Mouse (Mus musculus) stomach, embryonic 16.5 days (tissue): ENCODE measurements around the gene Ppfibp1. TPM values are rescaled to one million over a fixed set of nuclear protein-coding genes. Genes with fewer than 3 reads are reported as not detected.

Source experiments
- ATAC-seq: fragments of 200-750 bp; cut with Nextera tagmentation; 2 replicates; pipeline ENCODE4 v1.8.0; 2017; ENCODE audit warnings: moderate number of reproducible peaks, moderate TSS enrichment; ENCODE audit not compliant: insufficient read depth, low FRiP score
- H3K27ac ChIP-seq: fragments of 300-500 bp; sonication (generic); 2 replicates; pipeline ENCODE4 v1.5.1; 2014; ENCODE audit warnings: low read length
- H3K27me3 ChIP-seq: fragments of 300-500 bp; sonication (generic); 2 replicates; pipeline ENCODE4 v1.6.1; 2014; ENCODE audit warnings: low read length, control low read depth, mixed read lengths; ENCODE audit not compliant: control insufficient read depth, insufficient read depth
- H3K36me3 ChIP-seq: fragments of 300-500 bp; sonication (generic); 2 replicates; pipeline ENCODE4 v1.6.1; 2014; ENCODE audit warnings: low read length; ENCODE audit not compliant: control insufficient read depth, insufficient read depth
- H3K4me1 ChIP-seq: fragments of 300-500 bp; sonication (generic); 2 replicates; pipeline ENCODE4 v1.6.1; 2014; ENCODE audit warnings: low read length, control low read depth, mixed read lengths; ENCODE audit not compliant: control insufficient read depth, insufficient read depth
- H3K4me2 ChIP-seq: fragments of 300-500 bp; sonication (generic); 2 replicates; pipeline ENCODE4 v1.6.1; 2014; ENCODE audit warnings: low read depth, low read length, mixed read lengths
- H3K4me3 ChIP-seq: fragments of 300-500 bp; sonication (generic); replicated peaks from 2 replicates; pipeline ENCODE4 v1.5.1; 2014; ENCODE audit warnings: mild to moderate bottlenecking, low read length
- H3K9ac ChIP-seq: fragments of 300-500 bp; sonication (generic); 2 replicates; pipeline ENCODE4 v1.6.1; 2014; ENCODE audit warnings: low read length
- H3K9me3 ChIP-seq: fragments of 300-500 bp; sonication (generic); replicated peaks from 2 replicates; pipeline ENCODE4 v1.6.1; 2016; ENCODE audit warnings: low read length, control low read depth; ENCODE audit not compliant: control insufficient read depth
- WGBS: fragments of 180-500 bp; shearing (Covaris S2); extraction: QIAGEN DNeasy Blood & Tissue Kit; methylation state at CpG from one replicate; pipeline ENCODE4 v1.1.7; 2014; 5-methylcytosine and 5-hydroxymethylcytosine counted together
- polyA plus RNA-seq: library from polyadenylated mRNA; unstranded; fragments of >200 nt; fragmentation: Nextera tagmentation; extraction: Ambion mirVana; gene quantifications from 2 replicates; pipeline ENCODE4 v1.2.1, GENCODE M21; 2015

Ppfibp1 gene
- polyA plus RNA-seq, 1 experiment from 2014 or later = 51.4 TPM

DNA sequence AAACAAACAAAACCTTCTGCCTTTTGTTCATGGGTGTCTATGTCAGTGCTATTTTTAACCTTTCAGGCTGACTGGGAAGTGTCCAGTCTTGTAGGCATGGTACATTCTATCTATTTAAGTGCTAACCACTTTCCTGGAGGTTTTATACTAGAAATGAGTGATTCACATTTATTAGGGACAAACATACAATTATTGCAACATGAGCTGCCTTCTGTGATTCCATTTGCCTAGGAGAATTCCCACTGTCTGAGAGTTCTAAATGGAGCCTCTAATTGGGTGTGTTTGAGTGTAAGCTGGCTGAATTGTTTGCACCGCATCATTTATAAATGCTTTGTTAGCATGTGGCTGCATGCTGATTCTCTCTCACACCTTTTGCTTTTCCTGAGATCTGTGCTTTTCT lies 27.5 kb downstream of the Ppfibp1 start:
- no peaks in the 10 kb centered on the region for H3K27me3 ChIP-seq
- no peak overlapping the region for H3K4me3 ChIP-seq
- no peak overlapping the region for H3K9ac ChIP-seq
- H3K36me3 ChIP-seq = no peaks in the 10 kb centered on the region
- H3K27ac ChIP-seq = no peak overlapping the region
- ATAC-seq = no peak
- H3K4me1 ChIP-seq = peaks cover 25% of the 10 kb centered on the region
- H3K9me3 ChIP-seq = no peaks in the 10 kb centered on the region
- 83% methylated on average over 1 of the region's 1 CpGs for WGBS
- H3K4me2 ChIP-seq = no peak overlapping the region

DNA sequence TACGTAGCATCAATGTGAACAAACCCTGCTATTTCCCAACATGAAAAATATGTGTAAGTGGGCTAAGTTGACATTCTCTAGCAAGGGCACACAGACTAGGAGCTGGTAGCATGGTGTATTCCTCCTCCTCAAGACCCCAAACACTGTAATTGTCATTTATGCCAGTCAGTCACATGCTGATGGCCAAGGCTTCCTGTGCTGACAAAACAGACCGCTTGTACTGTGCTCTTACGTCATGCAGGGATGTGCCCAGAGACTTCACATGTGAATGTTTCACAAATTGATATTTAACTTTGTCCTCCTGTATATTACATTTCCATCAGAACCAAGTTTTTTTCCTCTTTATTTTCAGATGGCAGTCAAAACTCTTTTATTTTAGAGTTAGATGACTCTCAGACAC lies 29.1 kb downstream of the Ppfibp1 start:
- Histone ChIP-seq H3K27ac (no peak overlapping the region), H3K4me1 (peaks cover 21% of the 10 kb centered on the region), H3K4me3 (no peak overlapping the region), H3K4me2 (no peak overlapping the region), H3K36me3 (no peaks in the 10 kb centered on the region), H3K9ac (no peak overlapping the region), H3K9me3 (no peaks in the 10 kb centered on the region), H3K27me3 (no peaks in the 10 kb centered on the region)
- WGBS = 79% methylated on average over 3 of the region's 3 CpGs
- ATAC-seq = no peak

GRCm38 (mm10) chr6:146918341-146918740 lies 30.1 kb downstream of the Ppfibp1 start:
- H3K36me3 ChIP-seq = no peaks in the 10 kb centered on the region
- no peak overlapping the region for H3K9ac ChIP-seq
- H3K4me2 ChIP-seq = no peak overlapping the region
- H3K27me3 ChIP-seq = no peaks in the 10 kb centered on the region
- no peaks in the 10 kb centered on the region for H3K9me3 ChIP-seq
- WGBS = 91% methylated on average over 6 of the region's 6 CpGs
- no peak overlapping the region for H3K27ac ChIP-seq
- H3K4me3 ChIP-seq = no peak overlapping the region
- H3K4me1 ChIP-seq = peaks cover 12% of the 10 kb centered on the region
- ATAC-seq = no peak

DNA sequence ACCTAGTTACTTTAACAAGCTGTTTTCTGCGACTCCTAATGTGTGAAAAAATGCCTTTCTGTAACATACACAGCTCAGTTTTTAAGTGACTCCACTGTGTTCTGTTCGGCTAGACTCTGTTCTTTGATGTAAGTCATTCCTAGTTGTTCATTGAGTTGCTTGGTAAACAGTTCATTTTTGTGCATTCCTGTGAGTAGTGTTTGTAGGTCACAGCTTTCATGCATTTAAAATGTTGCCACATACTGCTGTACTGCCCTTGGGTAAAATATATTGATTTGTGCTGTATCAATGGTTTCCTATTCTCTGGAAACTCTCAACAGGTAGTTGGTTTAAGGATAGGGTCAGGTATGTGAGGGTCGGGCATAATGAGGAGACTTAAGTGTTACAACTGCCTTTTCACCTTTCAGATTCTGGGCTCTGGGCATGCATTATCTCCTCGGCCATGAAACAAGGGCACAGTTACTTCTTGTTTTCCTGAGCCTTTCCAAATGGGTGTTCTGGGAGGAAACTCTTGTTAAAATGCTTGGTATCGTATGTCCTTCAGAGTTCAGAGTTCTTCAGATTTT lies 38.2 kb downstream of the Ppfibp1 start:
- no peak for ATAC-seq
- 0 out of 2 replicates have a peak overlapping the region, but pooled peaks have one; percentile 17 for H3K27ac ChIP-seq
- no peaks in the 10 kb centered on the region for H3K27me3 ChIP-seq
- peaks cover 14% of the 10 kb centered on the region for H3K4me1 ChIP-seq
- no peaks in the 10 kb centered on the region for H3K9me3 ChIP-seq
- no peak overlapping the region for H3K4me2 ChIP-seq
- WGBS = 64% methylated on average over 5 of the region's 5 CpGs
- no peak overlapping the region for H3K4me3 ChIP-seq
- no peaks in the 10 kb centered on the region for H3K36me3 ChIP-seq
- H3K9ac ChIP-seq = no peak overlapping the region

GRCm38 (mm10) chr6:146928108-146928507 lies 39.8 kb downstream of the Ppfibp1 start:
- Histone ChIP-seq H3K9me3 (no peaks in the 10 kb centered on the region), H3K9ac (no peak overlapping the region), H3K27ac (peak overlapping the region; percentile 84), H3K27me3 (no peaks in the 10 kb centered on the region), H3K4me2 (no peak overlapping the region), H3K4me1 (peaks cover 14% of the 10 kb centered on the region), H3K36me3 (no peaks in the 10 kb centered on the region), H3K4me3 (no peak overlapping the region)
- 33% methylated on average over 3 of the region's 3 CpGs for WGBS
- ATAC-seq = no peak

DNA sequence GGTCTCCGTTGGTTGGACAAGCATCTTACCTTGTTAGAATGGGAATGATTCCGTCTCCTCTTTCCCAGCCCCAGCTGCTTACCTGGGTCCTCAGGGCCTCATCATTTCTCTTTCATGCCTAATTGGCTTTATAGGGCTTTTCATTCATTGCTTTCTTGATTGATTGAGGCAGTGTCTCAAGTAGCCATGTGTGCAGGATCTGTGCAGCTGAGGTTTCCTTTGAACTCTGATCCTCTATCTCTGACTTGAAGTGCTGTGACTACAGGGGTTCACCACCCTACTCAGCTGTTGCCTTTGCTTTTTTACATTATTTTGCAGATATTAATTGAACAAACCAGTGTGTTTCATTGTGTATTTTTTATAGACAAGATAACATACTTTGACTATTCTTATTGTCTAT lies 40.7 kb downstream of the Ppfibp1 start:
- no peak overlapping the region for H3K4me3 ChIP-seq
- H3K4me2 ChIP-seq = no peak overlapping the region
- ATAC-seq = no peak
- H3K9ac ChIP-seq = no peak overlapping the region
- H3K36me3 ChIP-seq = no peaks in the 10 kb centered on the region
- no peaks in the 10 kb centered on the region for H3K27me3 ChIP-seq
- no peaks in the 10 kb centered on the region for H3K9me3 ChIP-seq
- 72% methylated on average over 2 of the region's 2 CpGs for WGBS
- H3K27ac ChIP-seq = peak overlapping the region; percentile 42; the same call in 1 of the 2 replicates
- peaks cover 14% of the 10 kb centered on the region for H3K4me1 ChIP-seq

- Histone ChIP-seq H3K9ac (no peak overlapping the region), H3K36me3 (no peaks in the 10 kb centered on the region), H3K9me3 (no peaks in the 10 kb centered on the region), H3K27ac (peak overlapping the region; percentile 60; the same call in 1 of the 2 replicates), H3K27me3 (no peaks in the 10 kb centered on the region), H3K4me1 (peaks cover 11% of the 10 kb centered on the region), H3K4me2 (no peak overlapping the region), H3K4me3 (no peak overlapping the region)
- 49% methylated on average over 6 of the region's 6 CpGs for WGBS
- peak; percentile 51; the same call in 1 of the 2 replicates for ATAC-seq
Measured at GRCm38 (mm10) chr6:146933123-146933522, 44.8 kb downstream of the Ppfibp1 start.

- ATAC-seq = peak; percentile 35; the same call in 1 of the 2 replicates
- Histone ChIP-seq H3K9ac (no peak overlapping the region), H3K27ac (no peak overlapping the region), H3K4me2 (no peak overlapping the region), H3K27me3 (no peaks in the 10 kb centered on the region), H3K4me3 (no peak overlapping the region), H3K36me3 (no peaks in the 10 kb centered on the region), H3K9me3 (no peaks in the 10 kb centered on the region), H3K4me1 (0 out of 2 replicates have a peak, but pooled peaks cover under 1% of the 10 kb centered on the region)
- 73% methylated on average over 6 of the region's 6 CpGs for WGBS
Measured at GRCm38 (mm10) chr6:146935957-146936356, 47.7 kb downstream of the Ppfibp1 start.

DNA sequence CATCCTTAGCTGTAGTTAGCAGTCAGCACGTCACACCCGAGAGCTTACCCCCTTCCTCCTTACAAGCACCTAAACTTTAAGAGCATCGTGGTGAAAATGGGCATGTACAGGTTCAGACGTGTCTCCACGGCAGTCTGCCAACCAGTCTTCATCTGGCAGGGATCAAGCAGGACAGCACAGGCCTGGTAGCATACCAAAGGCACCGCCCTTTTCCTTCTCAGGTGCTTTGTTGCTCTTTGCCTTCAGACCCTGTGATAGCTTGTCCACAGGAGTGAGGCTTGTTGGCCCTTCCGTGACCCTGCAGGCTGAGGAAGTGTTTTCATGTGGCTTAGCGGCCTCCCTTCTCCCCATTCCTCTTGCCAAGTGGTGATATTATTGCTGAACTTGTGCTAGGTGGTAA lies 50.7 kb downstream of the Ppfibp1 start:
- Histone ChIP-seq H3K4me2 (no peak overlapping the region), H3K9ac (no peak overlapping the region), H3K4me1 (0 out of 2 replicates have a peak, but pooled peaks cover 2% of the 10 kb centered on the region), H3K27ac (peak overlapping the region; percentile 41; the same call in 1 of the 2 replicates), H3K36me3 (no peaks in the 10 kb centered on the region), H3K9me3 (no peaks in the 10 kb centered on the region), H3K4me3 (no peak overlapping the region), H3K27me3 (no peaks in the 10 kb centered on the region)
- WGBS = 64% methylated on average over 8 of the region's 8 CpGs
- ATAC-seq = peak; percentile 83
